Mouse (Mus musculus) forebrain, embryonic 15.5 days (tissue): ENCODE results near the gene Polrmt. TPM values are rescaled to one million over a fixed set of nuclear protein-coding genes. Genes with fewer than 3 reads are reported as not detected.

ENCODE experiments used
- ATAC-seq: fragments of 200-750 bp; cut with Nextera tagmentation; replicated peaks from 2 replicates; pipeline ENCODE4 v1.8.0; 2017; ENCODE audit warnings: mild to moderate bottlenecking, moderate TSS enrichment, moderate library complexity
- H3K27ac ChIP-seq: fragments of 300-500 bp; sonication (generic); replicated peaks from 2 replicates; pipeline ENCODE4 v1.5.1; 2015; ENCODE audit warnings: mild to moderate bottlenecking, inconsistent platforms
- H3K27me3 ChIP-seq: fragments of 300-500 bp; sonication (generic); 2 replicates; pipeline ENCODE4 v1.6.1; 2015; ENCODE audit warnings: inconsistent platforms
- H3K36me3 ChIP-seq: fragments of 300-500 bp; sonication (generic); 2 replicates; pipeline ENCODE4 v1.6.1; 2015; ENCODE audit warnings: mild to moderate bottlenecking, inconsistent platforms
- H3K4me1 ChIP-seq: fragments of 300-500 bp; sonication (generic); 2 replicates; pipeline ENCODE4 v1.6.1; 2015; ENCODE audit warnings: inconsistent platforms
- H3K4me2 ChIP-seq: fragments of 300-500 bp; sonication (generic); replicated peaks from 2 replicates; pipeline ENCODE4 v1.6.1; 2015; ENCODE audit warnings: mild to moderate bottlenecking, inconsistent platforms
- H3K4me3 ChIP-seq: fragments of 300-500 bp; sonication (generic); 2 replicates; pipeline ENCODE4 v1.5.1; 2015; ENCODE audit warnings: mild to moderate bottlenecking, inconsistent platforms
- H3K9ac ChIP-seq: fragments of 300-500 bp; sonication (generic); replicated peaks from 2 replicates; pipeline ENCODE4 v1.6.1; 2015; ENCODE audit warnings: mild to moderate bottlenecking, inconsistent platforms
- H3K9me3 ChIP-seq: fragments of 300-500 bp; sonication (generic); 2 replicates; pipeline ENCODE4 v1.6.1; 2016; ENCODE audit warnings: inconsistent platforms
- WGBS: fragments of 180-500 bp; shearing (Covaris S2); methylation state at CpG from one replicate; pipeline ENCODE4 v1.1.7; 2015; ENCODE audit warnings: mixed read lengths; 5-methylcytosine and 5-hydroxymethylcytosine counted together
- polyA plus RNA-seq: library from polyadenylated mRNA; unstranded; fragments of >200 nt; fragmentation: Nextera tagmentation; extraction: Ambion mirVana; gene quantifications from 2 replicates; pipeline ENCODE4 v1.2.1, GENCODE M21; 2015

The Polrmt gene
- polyA plus RNA-seq, 1 experiment from 2014 or later: 44.0 TPM

- Histone ChIP-seq H3K4me3 (no peak overlapping the region), H3K27me3 (no peaks in the 10 kb centered on the region), H3K27ac (no peak overlapping the region), H3K9ac (no peak overlapping the region), H3K9me3 (no peaks in the 10 kb centered on the region), H3K4me2 (no peak overlapping the region), H3K36me3 (peaks cover 27% of the 10 kb centered on the region), H3K4me1 (peaks cover 12% of the 10 kb centered on the region)
- ATAC-seq: no peak
- WGBS: 95% methylated on average over 2 of the region's 2 CpGs
These were observed 54.3 kb downstream of the Polrmt start for GRCm38 (mm10) chr10:79691986-79692548.

GRCm38 (mm10) chr10:79689178-79689577 is 57.2 kb downstream of the Polrmt start:
- Histone ChIP-seq H3K4me1 (peaks cover under 1% of the 10 kb centered on the region), H3K4me2 (no peak overlapping the region), H3K4me3 (no peak overlapping the region), H3K9me3 (no peaks in the 10 kb centered on the region), H3K27ac (no peak overlapping the region), H3K9ac (no peak overlapping the region), H3K36me3 (peaks cover 56% of the 10 kb centered on the region), H3K27me3 (no peaks in the 10 kb centered on the region)
- 91% methylated on average over 3 of the region's 3 CpGs for WGBS
- ATAC-seq: no peak

GRCm38 (mm10) chr10:79688720-79689119 is 57.7 kb downstream of the Polrmt start, which contains the start of gene Gzmm:
Gene Gzmm (plus strand): TSS chr10:79689020.
- Histone ChIP-seq H3K4me3 (no peak within 1 kb of the TSS), H3K27me3 (no peaks in the 10 kb centered on the region), H3K27ac (no peak within 1 kb of the TSS), H3K9ac (no peak within 1 kb of the TSS), H3K9me3 (no peaks in the 10 kb centered on the region), H3K4me1 (peaks cover 6% of the 10 kb centered on the region), H3K4me2 (no peak within 1 kb of the TSS), H3K36me3 (peaks cover 57% of the 10 kb centered on the region)
- 77% methylated on average over 4 of the region's 4 CpGs for WGBS
- ATAC-seq: no peak

GRCm38 (mm10) chr10:79687513-79687912 is 58.9 kb downstream of the Polrmt start:
- Histone ChIP-seq H3K27me3 (no peaks in the 10 kb centered on the region), H3K4me3 (no peak overlapping the region), H3K9ac (no peak overlapping the region), H3K27ac (no peak overlapping the region), H3K9me3 (no peaks in the 10 kb centered on the region), H3K36me3 (peaks cover 57% of the 10 kb centered on the region), H3K4me1 (peaks cover 18% of the 10 kb centered on the region), H3K4me2 (no peak overlapping the region)
- WGBS: 97% methylated on average over 6 of the region's 6 CpGs
- ATAC-seq: no peak

- no peak for ATAC-seq
- Histone ChIP-seq H3K4me3 (no peak overlapping the region), H3K27me3 (no peaks in the 10 kb centered on the region), H3K9ac (no peak overlapping the region), H3K4me1 (peaks cover 18% of the 10 kb centered on the region), H3K9me3 (no peaks in the 10 kb centered on the region), H3K4me2 (no peak overlapping the region), H3K36me3 (peaks cover 57% of the 10 kb centered on the region), H3K27ac (no peak overlapping the region)
- 95% methylated on average over 1 of the region's 1 CpGs for WGBS
These were observed 59.7 kb downstream of the Polrmt start for GRCm38 (mm10) chr10:79686691-79687090.

- WGBS: 83% methylated on average over 2 of the region's 2 CpGs
These were observed 60.2 kb downstream of the Polrmt start for GRCm38 (mm10) chr10:79686219-79686618.

More at GRCm38 (mm10) chr10:79686219-79686618, 60.2 kb downstream of the Polrmt start:
- ATAC-seq: no peak
- Histone ChIP-seq H3K4me3 (no peak overlapping the region), H3K4me1 (peaks cover 20% of the 10 kb centered on the region), H3K4me2 (no peak overlapping the region), H3K36me3 (peaks cover 57% of the 10 kb centered on the region), H3K9ac (no peak overlapping the region), H3K27me3 (no peaks in the 10 kb centered on the region), H3K9me3 (no peaks in the 10 kb centered on the region), H3K27ac (no peak overlapping the region)

Other genes with a start within 250 kb of the Polrmt start
- 8.8 and 10.7 TPM in 2 replicates for gene Plpp2, start 212.8 kb downstream of the Polrmt start, polyA plus RNA-seq
- gene Mier2, start 191.4 kb downstream of the Polrmt start, polyA plus RNA-seq: 60.1 and 61.7 TPM in 2 replicates
- gene Theg, start 159.2 kb downstream of the Polrmt start, polyA plus RNA-seq: not detected in 2 replicates
- gene C2cd4c, start 132.6 kb downstream of the Polrmt start, polyA plus RNA-seq: 0.22 and 0.27 TPM in 2 replicates
- 15.1 and 15.3 TPM in 2 replicates for gene Shc2, start 108.7 kb downstream of the Polrmt start, polyA plus RNA-seq
- gene Odf3l2, start 100.8 kb downstream of the Polrmt start, polyA plus RNA-seq: 0.32 TPM in 1 of 2 replicates, not detected in the other
- gene Madcam1, start 82.0 kb downstream of the Polrmt start, polyA plus RNA-seq: 0.95 and 1.3 TPM in 2 replicates
- gene Tpgs1, start 77.2 kb downstream of the Polrmt start, polyA plus RNA-seq: 80.0 and 83.6 TPM in 2 replicates
- 75.7 and 81.2 TPM in 2 replicates for gene Cdc34, start 64.4 kb downstream of the Polrmt start, polyA plus RNA-seq
- 2.0 and 2.3 TPM in 2 replicates for gene Gzmm, start 57.6 kb downstream of the Polrmt start, polyA plus RNA-seq
- 689 and 728 TPM in 2 replicates for gene Bsg, start 42.1 kb downstream of the Polrmt start, polyA plus RNA-seq
- gene Hcn2, start 29.9 kb downstream of the Polrmt start, polyA plus RNA-seq: 0.64 and 0.69 TPM in 2 replicates
- gene Fgf22, start 8.5 kb upstream of the Polrmt start, polyA plus RNA-seq: 0.69 and 0.72 TPM in 2 replicates
- gene Rnf126, start 20.4 kb upstream of the Polrmt start, polyA plus RNA-seq: 94.9 and 108 TPM in 2 replicates
- gene Fstl3, start 30.7 kb upstream of the Polrmt start, polyA plus RNA-seq: 0.83 and 0.84 TPM in 2 replicates
- gene Prss57, start 44.4 kb upstream of the Polrmt start, polyA plus RNA-seq: 0.25 and 0.43 TPM in 2 replicates
- gene Palm, start 47.0 kb upstream of the Polrmt start, polyA plus RNA-seq: 317 and 325 TPM in 2 replicates
- 0.66 and 0.68 TPM in 2 replicates for gene Misp, start 74.4 kb upstream of the Polrmt start, polyA plus RNA-seq
- gene Ptbp1, start 107.8 kb upstream of the Polrmt start, polyA plus RNA-seq: 108 and 120 TPM in 2 replicates
- gene Prtn3, start 127.9 kb upstream of the Polrmt start, polyA plus RNA-seq: 13.5 and 15.0 TPM in 2 replicates
- 405 and 410 TPM in 2 replicates for gene Plppr3, start 128.1 kb upstream of the Polrmt start, polyA plus RNA-seq
- 0.19 TPM in 1 of 2 replicates, not detected in the other for gene Elane, start 139.7 kb upstream of the Polrmt start, polyA plus RNA-seq
- not detected in 2 replicates for gene Cfd, start 144.3 kb upstream of the Polrmt start, polyA plus RNA-seq
- gene Med16, start 162.3 kb upstream of the Polrmt start, polyA plus RNA-seq: 53.2 and 56.6 TPM in 2 replicates
- 10.4 and 21.1 TPM in 2 replicates for gene Gm26602, start 164.3 kb upstream of the Polrmt start, polyA plus RNA-seq
- gene Kiss1r, start 170.4 kb upstream of the Polrmt start, polyA plus RNA-seq: 2.2 and 2.7 TPM in 2 replicates
- 272 and 277 TPM in 2 replicates for gene R3hdm4, start 174.6 kb upstream of the Polrmt start, polyA plus RNA-seq
- gene Arid3a, start 180.5 kb upstream of the Polrmt start, polyA plus RNA-seq: 2.7 and 3.1 TPM in 2 replicates
- 89.2 and 94.3 TPM in 2 replicates for gene Wdr18, start 213.6 kb upstream of the Polrmt start, polyA plus RNA-seq
- 0.50 and 0.63 TPM in 2 replicates for gene Grin3b, start 224.1 kb upstream of the Polrmt start, polyA plus RNA-seq
- 21.7 and 23.1 TPM in 2 replicates for gene Tmem259, start 237.7 kb upstream of the Polrmt start, polyA plus RNA-seq
- 26.7 and 29.1 TPM in 2 replicates for gene Cnn2, start 242.0 kb upstream of the Polrmt start, polyA plus RNA-seq
- gene Abca7, start 249.9 kb upstream of the Polrmt start, polyA plus RNA-seq: 3.7 and 4.1 TPM in 2 replicates